Mouse (Mus musculus) spleen, adult 18-20 months (tissue): ENCODE results near the gene Padi1.

Experiments used
- DNase-seq, 2 experiments: peaks; one replicate each; pipeline ENCODE4 v3.0.0; 2022; ENCODE audit warnings: mixed read lengths in 2 of 2

The Padi1 gene

GRCm38 (mm10) chr4:140779803-140780397, 65.7 kb downstream of the Padi1 start:
- no peak for DNase-seq

- no peak for DNase-seq
These were observed 69.0 kb downstream of the Padi1 start for GRCm38 (mm10) chr4:140776623-140777022.

DNA sequence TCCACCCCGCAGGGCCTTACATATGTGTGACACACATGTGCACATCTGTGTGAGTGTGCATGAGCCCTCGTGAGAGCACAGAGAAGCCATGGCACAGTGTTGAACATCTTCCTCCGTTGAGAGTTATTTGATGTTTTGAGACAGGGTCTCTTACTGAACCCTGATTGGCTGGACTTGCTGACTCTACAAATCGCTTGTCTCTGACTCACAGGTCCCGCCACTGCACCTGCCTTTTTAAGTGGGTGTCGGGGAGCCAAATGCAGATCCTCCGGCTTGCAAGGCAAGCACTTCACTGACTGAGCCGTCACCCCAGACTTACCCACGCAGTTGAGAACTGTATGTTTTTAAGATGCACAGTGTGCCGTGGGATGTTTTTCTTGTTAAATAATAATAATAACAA, 69.7 kb downstream of the Padi1 start:
- no peak for DNase-seq

GRCm38 (mm10) chr4:140774893-140775292, 70.7 kb downstream of the Padi1 start:
- no peak for DNase-seq

- DNase-seq: no peak
These were observed 71.4 kb downstream of the Padi1 start, which contains the start of gene Padi4 for GRCm38 (mm10) chr4:140774025-140774800. TSS of gene Padi4 (minus strand) at chr4:140774236.

- no peak for DNase-seq
These were observed 74.5 kb downstream of the Padi1 start for GRCm38 (mm10) chr4:140771091-140771490.

- peak in 1 of 2 experiments; percentile 33 for DNase-seq
These were observed 75.1 kb downstream of the Padi1 start for GRCm38 (mm10) chr4:140770433-140770832.

- DNase-seq: no peak
These were observed 76.6 kb downstream of the Padi1 start for GRCm38 (mm10) chr4:140768973-140769372.

GRCm38 (mm10) chr4:140765936-140766335, 79.6 kb downstream of the Padi1 start:
- no peak for DNase-seq

DNA sequence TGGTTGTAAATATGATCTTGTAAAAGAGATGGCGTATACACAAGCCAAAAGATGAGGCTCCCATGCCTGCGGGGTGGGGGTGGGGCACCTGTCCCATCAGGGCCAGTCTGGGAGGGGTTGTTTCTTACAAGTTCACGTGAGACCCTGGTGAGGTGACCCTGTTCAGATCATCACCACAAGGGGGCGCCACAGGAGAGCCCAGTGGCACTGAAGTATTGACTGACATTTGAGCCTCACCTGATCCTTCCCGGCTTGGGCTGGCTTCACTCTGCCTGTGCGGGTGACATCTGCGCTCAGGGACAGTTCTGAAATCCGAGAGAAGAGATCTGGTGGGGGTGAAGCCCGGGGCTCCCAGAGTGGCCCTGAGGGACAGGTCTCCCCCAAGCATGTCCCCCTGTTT, 82.4 kb downstream of the Padi1 start:
- DNase-seq: peak; percentile 40 to 71
